ENCODE assay signal across 17 mouse cellular contexts in the genomic region with DNA sequence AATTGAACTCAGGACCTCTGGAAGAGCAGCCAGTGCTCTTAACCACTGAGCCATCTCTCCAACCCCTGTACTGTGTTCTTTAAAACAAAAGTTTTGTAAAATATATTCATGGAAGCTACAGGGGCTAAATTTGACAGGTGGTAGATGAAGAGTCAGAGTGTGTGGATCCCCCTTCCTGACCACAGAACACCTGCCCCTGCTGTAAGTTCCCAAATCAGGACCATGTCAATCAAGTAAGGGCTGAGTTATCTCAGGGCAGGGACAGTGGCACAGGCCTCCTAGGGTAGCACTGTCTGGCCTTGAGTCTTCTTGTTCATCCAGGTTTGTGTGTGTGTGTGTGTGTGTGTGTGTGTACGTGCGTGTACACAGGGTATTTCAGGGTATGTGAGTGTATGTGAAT. TPM values are rescaled to one million over a fixed set of nuclear protein-coding genes. Genes with fewer than 3 reads are reported as not detected.
"Had no signal": no experiment of that assay in that cellular context is flagged by ENCODE, and none has a peak within 500 bp of the region (broad histone marks: within the 10 kb centered on the region; RNA-seq: fewer than 3 reads in every experiment).

No protein-coding gene starts in this region.

- H3K36me3 ChIP-seq: neural tube, embryonic 12.5 days; neural tube, embryonic 13.5 days; neural tube, embryonic 15.5 days; stomach, embryonic 15.5 days had no signal

- H3K4me3 ChIP-seq: neural tube, embryonic 12.5 days; neural tube, embryonic 13.5 days; neural tube, embryonic 15.5 days; stomach, embryonic 15.5 days had no signal

- H3K4me2 ChIP-seq: neural tube, embryonic 12.5 days; neural tube, embryonic 13.5 days; neural tube, embryonic 15.5 days; stomach, embryonic 15.5 days had no signal

- H3K27me3 ChIP-seq: neural tube, embryonic 12.5 days; neural tube, embryonic 13.5 days; neural tube, embryonic 15.5 days; stomach, embryonic 15.5 days had no signal

- H3K9me3 ChIP-seq: neural tube, embryonic 12.5 days; neural tube, embryonic 13.5 days; neural tube, embryonic 15.5 days; stomach, embryonic 15.5 days had no signal

- DNase-seq: retina, postnatal 1 day; right cerebral cortex, adult 18-20 months; right cerebral cortex, postnatal 14 days; right cerebral cortex, postnatal 25 days; right cerebral cortex, postnatal 4 days; spleen, adult 18-20 months; thymus, adult 2 months; thymus, postnatal 14 days; thymus, postnatal 25 days; thymus, postnatal 36 days; thymus, postnatal 4 days had no signal

- H3K27ac ChIP-seq: neural tube, embryonic 12.5 days; neural tube, embryonic 13.5 days; neural tube, embryonic 15.5 days; stomach, embryonic 15.5 days; stomach, postnatal 0 days had no signal

- H3K4me1 ChIP-seq: neural tube, embryonic 12.5 days; neural tube, embryonic 13.5 days; neural tube, embryonic 15.5 days; stomach, embryonic 15.5 days had no signal

- H3K9ac ChIP-seq: neural tube, embryonic 12.5 days; neural tube, embryonic 13.5 days; neural tube, embryonic 15.5 days; stomach, embryonic 15.5 days had no signal

RNA-seq across cellular contexts. Expression of a gene that starts 37.2 kb away (rescaled TPM):
- total RNA-seq: neutrophil, adult 5-6 weeks had no signal
